Mouse (Mus musculus) left cerebral cortex, postnatal 10 days (tissue): Measurements from ENCODE around the gene Pip5k1c. TPM values are rescaled to one million over a fixed set of nuclear protein-coding genes. Genes with fewer than 3 reads are reported as not detected.

Experiments
- DNase-seq, 2 experiments: peaks; one replicate each; pipeline ENCODE4 v3.0.0; 2021 to 2022; ENCODE audit warnings: low spot score in 2 of 2, mixed read lengths in 1 of 2; ENCODE audit errors: extremely low spot score in 1 of 2
- intact Hi-C: fragments of 180-260 bp; cut with DNase I; formaldehyde crosslinking; loops from one replicate; pipeline ENCODE4 v1.15.1; 2025
- total RNA-seq, 2 experiments: library from RNA; stranded (reverse); gene quantifications; 2 replicates each; pipeline ENCODE4 v1.2.3; 2021

Pip5k1c gene
- total RNA-seq, 2 experiments from 2014 or later: 336 to 340 TPM

DNA sequence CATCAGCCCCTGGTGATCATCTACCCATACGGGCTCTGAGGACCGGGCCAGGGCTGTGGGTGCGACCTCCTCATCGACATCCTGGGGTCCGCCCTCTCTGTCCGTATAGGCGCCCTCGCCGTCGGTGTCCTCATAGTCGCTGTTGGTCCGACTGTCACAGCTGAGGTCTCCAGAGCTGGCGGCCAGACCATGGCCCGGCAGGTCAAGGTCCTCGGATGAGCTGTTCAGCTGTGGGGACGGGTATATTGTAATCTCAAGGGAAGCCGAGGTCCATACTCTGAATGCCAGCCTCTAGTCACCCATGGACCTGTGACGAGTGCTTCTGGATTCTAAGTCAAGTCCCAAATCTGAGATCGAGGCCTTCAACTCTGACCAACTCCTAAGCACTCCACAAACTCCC lies 18.9 kb upstream of the Pip5k1c start:
- intact Hi-C loops: no loop called here
- no peak for DNase-seq

DNA sequence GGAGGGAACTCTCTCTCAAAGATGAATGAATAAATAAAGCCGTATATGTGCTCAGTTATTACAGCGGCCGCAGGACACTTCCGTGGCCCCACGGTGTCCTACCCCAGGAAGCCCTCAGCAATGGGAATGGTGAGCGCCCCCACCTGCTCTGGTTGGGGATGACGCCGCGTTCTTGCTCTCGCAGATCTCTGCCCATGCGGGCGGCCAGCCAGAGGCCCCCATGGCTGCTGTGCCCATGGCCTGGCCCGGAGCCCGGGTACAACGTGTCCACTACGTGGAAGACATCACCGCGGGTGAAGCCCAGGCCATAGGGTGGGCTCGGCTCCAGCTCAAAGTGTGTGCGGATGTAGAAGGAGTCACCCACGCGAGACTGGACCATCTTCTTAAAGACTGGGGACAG lies 15.1 kb upstream of the Pip5k1c start:
- intact Hi-C loops: no loop called here
- DNase-seq: no peak

DNA sequence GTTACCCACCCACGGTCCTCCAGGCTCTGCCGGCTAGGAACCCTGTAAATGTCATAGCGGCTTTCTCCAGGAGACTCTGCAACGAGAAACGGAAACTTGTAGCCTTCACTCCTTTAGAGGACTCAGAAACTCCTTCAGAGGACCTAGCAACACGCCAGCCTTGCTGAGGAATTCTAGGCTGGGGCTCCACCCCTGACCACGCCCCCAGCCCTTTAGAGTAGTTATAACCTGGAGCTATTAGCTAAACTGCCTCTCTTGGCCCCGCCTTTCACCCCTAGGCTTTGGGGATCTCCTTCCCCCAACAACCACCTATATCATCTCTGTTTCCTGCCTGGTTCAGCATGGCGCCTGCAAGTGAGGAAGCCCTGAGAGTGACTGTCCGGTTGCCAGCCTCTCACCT lies 13.3 kb upstream of the Pip5k1c start:
- no peak for DNase-seq
- intact Hi-C loops: no loop called here

DNA sequence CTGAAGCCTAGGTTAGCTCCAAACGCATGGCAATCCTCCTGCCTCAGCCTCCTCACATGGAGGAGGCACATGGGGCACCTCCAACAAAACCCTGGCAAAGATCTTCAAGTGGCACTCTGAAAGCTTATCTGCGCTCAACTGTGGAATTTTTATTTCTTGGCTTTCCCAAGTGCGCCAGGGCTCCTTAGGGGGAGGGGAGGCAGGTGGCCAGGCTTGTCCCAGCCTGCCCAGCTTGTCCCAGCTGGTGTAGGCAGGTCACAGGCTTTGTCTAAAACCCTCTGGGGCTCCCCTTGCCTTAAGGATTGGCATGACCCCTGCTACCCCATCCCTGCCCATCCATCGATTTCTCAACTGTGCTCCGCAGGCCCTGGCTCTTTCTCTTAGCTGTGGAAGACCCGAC lies 8.6 kb upstream of the Pip5k1c start:
- DNase-seq: no peak
- intact Hi-C loops: no loop called here

DNA sequence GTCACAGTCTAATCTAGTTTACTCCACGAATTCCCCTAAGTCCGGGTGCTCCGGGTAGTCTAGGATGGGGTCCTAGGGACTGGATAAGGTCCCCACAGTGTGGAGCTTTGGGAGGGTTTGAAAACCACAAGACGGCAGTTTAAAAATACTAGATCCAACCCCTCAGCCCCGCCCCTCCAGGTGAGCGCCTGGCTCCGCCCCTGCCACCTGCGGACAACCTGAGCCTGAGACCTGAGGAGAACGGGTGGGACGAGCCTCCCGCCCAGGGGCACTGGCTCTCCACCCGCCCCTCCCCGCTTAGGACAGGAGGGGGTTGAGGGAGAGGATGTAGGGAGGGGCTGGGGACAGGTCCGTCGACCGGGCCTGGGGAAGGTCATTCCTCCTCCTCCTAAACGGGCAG lies 8.0 kb upstream of the Pip5k1c start:
- intact Hi-C loops: loop anchor here (5.0 kb wide), 1 partner anchor 38 kb away; the partner anchor contains the start of gene Cactin
- no peak for DNase-seq

DNA sequence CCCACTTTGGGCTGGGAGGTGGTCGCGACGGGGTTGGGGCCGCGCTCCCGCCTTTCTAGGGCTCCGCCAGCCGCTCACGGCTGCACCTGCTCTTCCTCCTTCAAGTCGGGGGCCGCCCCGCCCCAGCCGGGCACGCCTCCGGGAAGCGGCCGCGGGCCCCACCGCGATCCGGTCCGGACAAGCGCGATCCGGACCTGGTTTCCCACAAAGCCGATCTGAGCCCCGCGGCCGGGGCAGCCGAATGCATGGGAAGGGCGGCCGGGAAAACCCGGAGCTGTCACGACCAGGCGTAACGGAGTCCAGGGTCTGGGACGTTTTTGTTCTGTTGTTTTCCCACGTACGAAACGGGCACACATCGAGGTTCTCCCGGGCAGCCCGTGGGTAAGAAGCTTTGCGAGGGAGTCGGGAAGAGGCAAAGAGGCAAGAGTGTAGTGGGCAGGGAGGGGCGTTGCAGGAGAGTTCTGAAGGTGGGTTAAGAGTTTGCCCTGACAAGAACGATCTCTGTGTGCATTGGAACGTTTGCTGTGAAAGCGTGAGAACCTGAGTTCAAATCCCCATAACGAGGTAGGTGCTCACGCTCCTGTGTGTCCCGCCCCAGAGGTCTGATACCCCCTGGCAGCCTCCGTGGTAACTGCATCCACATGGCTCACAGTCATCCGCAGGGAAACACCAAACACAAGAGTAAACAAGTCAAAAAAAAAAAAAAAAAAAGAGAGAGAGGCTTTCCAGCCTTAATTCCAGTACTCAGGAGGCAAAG lies 6.9 kb upstream of the Pip5k1c start:
- peak; percentile 79 to 92 for DNase-seq
- intact Hi-C loops: loop anchor here (5.0 kb wide), 1 partner anchor 36 kb away; the partner anchor contains the start of gene Cactin

DNA sequence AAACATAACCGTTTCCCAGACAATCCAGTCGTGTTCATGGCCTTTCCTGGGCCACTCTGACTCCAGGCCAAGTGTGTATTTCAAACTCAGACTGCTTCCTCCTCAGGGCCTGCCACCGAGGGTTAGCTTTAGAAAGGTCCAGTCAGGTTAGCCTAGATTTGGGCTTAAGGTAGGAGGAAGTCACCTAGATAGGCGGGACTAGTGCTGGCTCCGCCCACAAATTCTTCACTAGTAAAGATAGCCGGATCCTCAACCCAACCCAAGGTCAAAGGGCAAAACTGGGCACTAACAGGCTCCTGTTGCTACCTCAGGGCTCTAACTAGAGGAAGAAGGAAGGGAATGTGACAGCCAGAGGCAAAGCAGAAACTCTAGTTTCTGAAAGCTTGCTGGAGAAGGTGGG lies 6.2 kb upstream of the Pip5k1c start:
- intact Hi-C loops: loop anchor here (5.0 kb wide), 1 partner anchor 36 kb away; the partner anchor contains the start of gene Cactin
- DNase-seq: no peak

DNA sequence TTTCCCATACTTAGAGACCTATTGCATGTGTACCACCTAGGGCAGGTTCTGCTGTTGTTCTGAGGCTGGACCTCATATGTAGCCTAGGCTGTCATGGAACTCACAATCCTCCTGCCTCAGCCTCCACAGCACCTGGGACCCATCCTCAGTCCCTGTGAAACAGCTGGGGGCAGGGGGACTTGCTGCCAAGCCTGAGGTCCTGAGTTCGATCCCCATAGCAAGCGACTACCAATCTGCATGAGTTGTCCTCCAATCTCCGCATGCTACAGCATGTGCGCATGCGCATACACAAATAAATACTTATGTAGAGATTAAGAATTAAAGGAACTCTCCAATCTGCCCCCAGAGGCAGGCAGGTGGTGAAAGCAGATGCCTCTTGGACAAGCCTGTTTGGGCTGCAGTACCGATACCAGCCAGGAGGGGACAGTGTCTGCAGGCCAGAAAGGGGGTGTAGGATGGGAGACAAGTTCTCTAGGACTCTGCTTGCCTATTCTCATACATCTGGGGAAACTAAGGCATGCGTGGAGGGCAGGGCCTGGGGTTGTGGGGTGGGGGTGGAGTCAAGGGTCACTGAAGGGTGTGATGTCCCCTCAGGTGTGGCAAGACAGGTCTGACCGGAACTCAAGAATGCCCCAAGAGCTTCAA lies 5.1 kb upstream of the Pip5k1c start:
- intact Hi-C loops: loop anchor here (5.0 kb wide), 1 partner anchor 35 kb away; the partner anchor contains the start of gene Cactin
- peak in 1 of 2 experiments; percentile 72 for DNase-seq

DNA sequence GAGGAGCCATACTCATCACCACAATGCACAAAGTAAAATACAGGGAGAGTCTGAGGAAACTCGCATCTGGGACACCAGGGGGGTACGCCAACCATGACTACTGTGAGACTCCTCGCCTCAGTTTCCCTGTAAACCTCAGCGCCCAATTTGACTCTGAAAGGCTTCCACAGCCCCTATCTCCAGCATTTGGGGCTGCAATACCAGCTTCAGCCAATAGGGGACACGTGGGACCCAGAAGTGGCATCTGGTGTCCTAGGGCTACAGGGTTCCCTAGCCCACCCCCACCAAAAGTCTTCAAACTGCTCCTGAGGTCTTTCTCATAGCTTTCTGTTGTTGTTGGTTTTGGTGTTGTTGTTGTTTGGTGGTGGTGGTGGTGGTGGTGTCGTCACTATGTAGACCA lies 4.2 kb upstream of the Pip5k1c start:
- intact Hi-C loops: loop anchor here (5.0 kb wide), 1 partner anchor 34 kb away; the partner anchor contains the start of gene Cactin
- no peak for DNase-seq

DNA sequence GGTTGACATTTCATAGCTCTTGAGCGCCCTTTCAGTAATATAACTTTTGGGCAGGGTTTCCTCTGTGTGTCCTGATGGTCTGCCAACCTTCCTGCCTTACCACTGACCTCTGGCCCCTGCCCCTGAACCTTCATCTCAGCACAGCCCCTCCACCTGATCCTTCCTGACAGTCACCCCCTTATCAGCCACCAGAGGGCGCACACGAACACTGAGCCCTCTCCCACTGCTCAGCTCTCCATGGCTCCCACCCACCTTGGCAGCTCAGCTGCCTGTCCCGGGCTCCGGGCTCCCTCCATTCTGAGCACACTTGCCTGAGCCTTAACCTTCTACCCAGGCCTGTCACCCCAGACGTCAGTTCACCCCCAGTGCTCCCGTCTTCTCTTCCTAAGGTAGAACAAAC lies 3.5 kb upstream of the Pip5k1c start:
- peak; percentile 60 to 78 for DNase-seq
- intact Hi-C loops: loop anchor here (5.0 kb wide), 1 partner anchor 33 kb away; the partner anchor contains the start of gene Cactin

DNA sequence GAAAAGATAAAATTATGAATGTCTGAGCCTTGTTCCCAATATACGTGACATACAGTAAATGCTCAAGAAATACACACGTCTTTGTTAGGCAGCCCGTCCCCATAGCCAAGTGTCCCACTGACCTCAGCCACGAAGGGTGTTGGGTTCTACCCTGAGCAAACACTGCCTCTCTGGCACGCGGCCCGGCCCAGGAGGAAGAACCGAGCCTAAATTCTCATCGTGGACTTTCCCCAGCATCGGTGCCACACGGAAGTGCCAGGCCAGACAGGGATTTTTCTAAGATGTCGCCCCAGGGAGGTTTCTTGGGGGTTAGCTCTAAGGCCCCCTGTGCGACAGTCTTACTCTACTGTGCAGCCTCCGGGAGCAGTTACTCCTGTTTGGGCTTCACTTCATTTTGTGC lies 3.0 kb upstream of the Pip5k1c start:
- intact Hi-C loops: loop anchor here (2.0 to 5.0 kb wide), 2 partner anchors 32 to 63 kb away; partner anchors contain the start of gene Cactin
- no peak for DNase-seq

DNA sequence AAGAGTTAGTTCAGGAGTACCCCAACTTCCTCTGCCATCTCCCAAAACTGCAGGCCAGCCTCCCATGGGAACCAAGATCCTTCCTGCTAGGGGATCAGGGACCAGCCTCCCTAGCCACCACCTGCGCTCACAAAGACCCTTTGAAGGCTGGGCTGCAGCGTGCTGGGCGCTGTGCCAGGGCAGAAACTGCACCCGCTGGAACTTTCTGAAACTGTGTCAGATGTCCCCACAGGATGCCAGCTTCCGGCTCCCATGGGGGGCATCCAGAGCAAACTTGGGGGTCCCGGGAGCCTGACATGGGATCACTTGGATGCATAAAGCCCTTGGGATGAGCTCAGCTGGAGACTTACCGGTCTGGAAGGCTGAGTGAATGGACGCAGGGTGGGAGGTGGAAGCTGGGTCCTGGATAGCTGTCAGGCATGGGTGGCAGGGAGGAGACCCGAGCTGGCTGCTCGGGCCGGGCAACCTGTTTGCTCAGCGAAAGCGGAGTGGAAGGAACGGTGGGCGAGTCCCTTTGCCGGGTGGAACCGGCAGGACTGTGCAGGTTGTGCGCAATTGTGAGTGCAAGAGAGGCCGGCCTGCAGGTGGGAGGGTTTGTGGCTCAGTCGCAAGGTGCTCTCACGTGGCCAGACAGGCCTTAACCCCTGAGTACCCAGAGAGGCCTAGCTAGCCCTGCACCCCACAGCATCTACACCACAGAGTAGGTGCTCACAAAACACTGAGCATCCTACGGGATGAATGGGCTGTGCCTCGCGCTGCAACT lies 1.9 kb upstream of the Pip5k1c start:
- intact Hi-C loops: loop anchor here (2.0 kb wide), 1 partner anchor 62 kb away; no protein-coding TSS in a partner anchor
- DNase-seq: peak in 1 of 2 experiments; percentile 68

DNA sequence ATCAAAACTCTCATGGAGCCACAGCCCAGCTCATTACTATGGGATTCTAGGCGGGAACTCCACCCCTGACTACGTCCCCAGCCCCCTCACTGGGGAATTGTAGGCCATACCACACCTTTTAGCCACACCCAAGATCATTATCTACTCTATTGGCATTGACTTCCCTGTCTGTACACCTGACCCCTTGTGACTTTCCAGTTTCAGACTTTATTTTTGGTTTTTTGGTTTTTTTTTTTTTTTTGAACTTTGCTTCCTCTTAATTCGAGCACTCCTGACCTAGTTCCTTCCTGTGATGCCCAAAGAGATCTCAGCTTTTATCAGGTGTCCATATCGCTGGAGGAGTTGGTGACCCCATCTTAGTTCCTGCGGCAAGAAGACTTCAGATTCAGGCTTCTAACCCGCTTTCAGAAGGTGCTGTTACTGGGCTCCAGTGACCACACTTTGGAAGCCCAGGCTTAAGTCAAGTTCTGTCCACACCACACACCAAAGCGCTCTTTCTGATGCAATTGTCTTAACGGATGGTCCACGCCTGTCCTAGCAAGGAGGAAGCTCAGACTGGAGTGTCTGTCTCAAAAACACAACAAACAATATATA lies 1.2 kb upstream of the Pip5k1c start, which contains the start of gene Tjp3:
Gene Tjp3, minus strand, starts transcription at position 71 of the 594 bp plus-strand sequence.
- no peak for DNase-seq
- intact Hi-C loops: loop anchor here (2.0 kb wide), 1 partner anchor 61 kb away; no protein-coding TSS in a partner anchor

DNA sequence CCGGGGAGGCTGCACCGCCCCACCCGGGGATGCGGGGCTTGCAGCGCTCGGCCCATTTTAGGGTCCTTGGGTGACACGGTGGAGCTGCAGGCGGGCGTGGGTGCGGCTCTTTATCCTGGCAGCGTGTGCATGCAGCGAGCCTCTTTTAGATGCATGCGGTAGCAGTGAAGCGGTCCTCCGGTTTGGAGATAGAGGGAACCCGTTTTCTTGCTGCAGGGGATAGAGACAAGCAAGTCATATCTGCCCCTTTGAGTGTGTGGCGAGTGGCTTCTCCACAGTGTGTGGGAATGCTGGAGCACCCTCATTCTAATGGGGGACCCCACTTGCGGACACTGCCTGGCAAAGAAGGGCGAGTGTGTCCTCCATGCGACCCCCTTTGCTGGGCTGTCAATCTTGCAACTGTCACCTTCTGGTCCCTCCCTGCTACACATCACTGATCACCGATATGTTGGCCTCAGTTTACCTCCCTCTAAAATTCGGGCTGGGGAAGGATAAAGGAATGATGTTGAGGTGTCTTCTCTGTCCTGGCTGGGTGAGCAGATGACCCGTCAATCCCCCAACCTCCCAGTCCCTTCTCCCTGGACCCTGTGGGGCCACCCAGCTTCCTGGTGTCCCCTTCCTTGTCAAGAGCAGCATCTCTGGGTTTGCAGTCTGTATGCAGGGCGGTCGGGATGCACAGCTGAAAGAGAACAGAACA lies 719 bp downstream of the Pip5k1c start:
- no peak for DNase-seq
- intact Hi-C loops: no loop called here

DNA sequence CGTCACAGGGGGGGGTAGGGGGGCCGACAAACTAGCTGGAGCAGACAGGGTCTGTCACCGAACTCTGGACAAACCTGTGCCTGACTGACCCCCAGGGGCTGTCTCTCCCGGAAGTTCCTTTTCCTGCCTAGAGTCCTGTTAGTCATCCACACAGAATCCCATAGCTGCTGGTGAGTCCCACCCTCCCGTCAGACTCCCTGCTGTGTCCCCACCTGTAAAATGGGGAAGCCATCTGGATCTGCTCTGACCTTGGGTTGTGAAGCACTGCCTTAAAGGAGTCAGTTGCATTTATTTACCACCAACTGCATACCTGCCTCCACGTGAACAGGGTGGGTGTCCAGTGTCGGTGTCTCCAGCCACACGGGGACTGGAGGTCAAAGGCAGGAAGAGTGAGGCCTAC lies 1.7 kb downstream of the Pip5k1c start:
- intact Hi-C loops: no loop called here
- DNase-seq: peak in 1 of 2 experiments; percentile 49

DNA sequence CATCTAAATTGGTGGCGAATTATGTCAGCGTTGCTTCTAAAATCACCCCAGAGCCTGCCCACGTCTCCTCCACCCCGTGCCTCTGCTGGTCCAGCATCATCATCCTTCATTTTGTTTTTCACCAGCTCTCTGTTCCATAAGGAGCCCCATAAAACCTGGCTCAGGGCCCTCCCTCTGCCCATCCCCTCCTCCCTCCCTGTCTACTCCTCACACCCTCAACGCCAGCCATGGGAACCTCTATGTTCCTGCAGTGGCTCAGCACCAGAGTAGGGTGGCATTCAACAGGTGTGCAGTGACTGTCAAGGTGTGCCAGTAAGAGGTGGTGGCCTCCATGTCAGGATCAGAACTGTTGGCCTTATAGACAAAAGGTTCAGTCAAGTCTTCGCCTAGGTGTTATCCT lies 2.4 kb downstream of the Pip5k1c start:
- intact Hi-C loops: no loop called here
- DNase-seq: peak in 1 of 2 experiments; percentile 55

DNA sequence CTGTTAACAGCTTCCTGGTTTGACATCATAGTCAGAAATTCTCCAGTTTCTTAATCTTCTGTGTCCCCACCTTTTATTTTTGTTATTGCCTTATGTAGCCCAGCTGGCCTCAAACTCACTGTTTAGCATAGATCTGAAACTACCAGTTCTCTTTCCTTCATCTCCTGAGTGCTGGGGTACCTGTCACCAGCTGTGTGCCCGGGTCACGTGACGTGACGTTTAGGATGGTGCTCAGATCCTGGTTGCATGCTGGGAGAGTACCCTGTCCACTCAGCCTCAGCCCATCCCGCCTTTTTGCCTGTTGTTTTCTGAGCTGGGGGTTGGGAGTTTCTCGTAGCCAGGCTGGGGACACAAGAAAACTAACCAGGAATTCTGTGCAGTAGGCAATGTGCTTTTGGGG lies 4.5 kb downstream of the Pip5k1c start:
- intact Hi-C loops: no loop called here
- no peak for DNase-seq

DNA sequence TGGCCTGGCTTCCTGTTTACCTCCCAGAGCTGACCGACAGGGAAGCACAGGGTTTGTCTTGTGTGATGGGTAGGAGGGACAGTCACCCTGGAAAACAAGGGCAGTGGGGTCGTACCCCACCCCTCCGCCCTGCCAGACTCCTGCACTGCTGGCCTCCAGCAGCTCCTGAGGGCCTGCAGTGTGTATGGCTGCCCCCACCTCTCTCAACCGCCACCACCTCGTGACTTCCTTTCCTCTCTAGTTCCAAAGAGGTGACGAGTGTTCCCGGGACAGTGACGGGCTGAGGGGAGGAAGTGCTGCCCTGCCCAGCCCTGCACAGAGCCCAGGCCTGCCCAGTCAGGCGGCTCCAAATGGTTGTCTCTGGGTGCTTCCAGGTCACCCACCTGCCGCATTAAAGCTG lies 5.1 kb downstream of the Pip5k1c start:
- intact Hi-C loops: no loop called here
- DNase-seq: peak in 1 of 2 experiments; percentile 57
